Mouse (Mus musculus): ENCODE measurements around the gene Mtss1l.

DNA sequence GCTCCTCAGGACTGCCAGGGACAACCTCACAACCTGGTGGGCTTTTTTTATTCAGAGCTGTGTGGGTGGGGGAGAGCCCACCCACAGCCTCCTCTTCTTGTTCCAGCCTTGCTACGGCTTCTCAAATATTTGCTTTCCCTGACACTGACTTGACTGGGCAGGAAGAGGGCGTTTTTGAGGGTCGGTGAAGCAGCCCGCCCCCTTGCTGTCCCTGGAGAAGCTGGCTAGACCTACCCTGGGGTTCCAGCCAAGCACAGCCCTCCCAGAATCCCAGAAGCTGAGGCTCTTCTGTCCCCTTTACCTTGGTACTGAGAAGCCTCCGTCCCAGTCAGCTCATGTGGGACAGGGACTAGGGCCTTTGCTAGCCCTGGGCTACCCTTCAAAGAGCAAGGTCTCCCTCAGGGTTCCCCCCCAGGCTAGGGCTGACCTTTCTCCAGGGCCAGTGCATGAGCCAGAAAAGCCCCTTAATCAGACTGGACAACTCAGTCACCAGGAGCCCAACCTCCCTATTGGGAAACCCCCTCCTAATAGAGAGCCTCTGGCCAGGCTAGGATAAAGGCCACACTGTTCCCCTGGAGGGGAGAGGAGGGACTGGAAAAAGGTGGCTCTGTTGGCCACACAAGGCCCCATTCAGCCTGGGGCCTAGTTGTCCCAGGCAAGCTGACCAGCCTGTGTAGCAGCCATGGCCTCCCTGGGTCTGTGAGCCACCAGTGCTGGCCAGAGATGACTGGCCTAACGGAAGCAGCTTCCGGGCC, 4.0 kb downstream of the Mtss1l start:
- TF ChIP-seq CTCF (conservative IDR thresholded peaks at IDR 0.05 in 1 of 2, IDR thresholded peaks at IDR 0.05 in 1 of 2; ENCODE audit: low read depth in 2 of 2, low read length in 2 of 2) = no peak
- TF ChIP-seq ZMIZ1 (IDR thresholded peaks at IDR 0.05; ENCODE audit: low read depth, low read length) = no peak
- TF ChIP-seq MAX (IDR thresholded peaks at IDR 0.05; ENCODE audit: low read length) = no peak
- no peak for TF ChIP-seq ZNF384 (IDR thresholded peaks at IDR 0.05; ENCODE audit: low read depth, low read length)
- no peak for TF ChIP-seq POLR2AphosphoS2 (IDR thresholded peaks at IDR 0.05; ENCODE audit: low read depth, low read length)
- no peak for TF ChIP-seq POLR2A (IDR thresholded peaks at IDR 0.05; ENCODE audit: low read depth, low read length)

Measured in CH12.LX (cell line).